Mouse (Mus musculus): ENCODE measurements around the gene Ntn5.

The Ntn5 gene

DNA sequence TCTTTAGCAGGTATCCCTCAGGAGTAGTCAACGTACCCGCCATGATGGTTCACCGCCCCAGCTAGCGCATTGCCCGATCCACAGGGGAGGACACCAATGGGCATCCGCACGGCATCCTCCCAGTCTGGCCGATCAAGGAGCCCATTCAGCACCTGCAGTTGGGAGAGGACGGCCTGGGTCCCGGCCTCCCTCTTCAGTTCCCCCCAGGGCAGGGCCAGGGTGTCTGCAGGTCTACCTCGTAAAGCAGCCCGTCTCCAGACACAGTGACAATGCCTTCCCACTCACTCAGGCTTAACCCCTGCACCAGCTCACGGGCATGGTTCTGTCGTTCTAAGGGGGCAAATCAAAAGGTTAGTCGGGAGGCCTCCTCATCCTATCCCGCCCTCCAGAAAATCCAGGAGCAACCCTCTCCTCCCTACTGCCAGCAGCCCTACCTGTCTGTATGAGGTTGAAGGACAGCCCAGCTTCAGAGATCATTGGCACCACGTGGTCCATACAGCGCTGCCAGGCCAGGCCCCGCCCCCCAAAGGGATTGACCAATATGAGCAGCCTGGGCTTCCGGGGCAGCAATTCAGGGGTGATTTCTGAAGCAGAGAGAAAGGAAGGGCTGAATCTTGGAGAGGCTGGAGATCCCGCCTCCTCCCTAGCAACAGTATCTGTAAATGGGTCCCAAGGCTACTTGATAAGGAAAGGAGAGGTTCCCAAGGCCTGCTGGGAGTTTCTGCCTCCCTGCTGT is 28.4 kb downstream of the Ntn5 start:
- peak; percentile 79 for DNase-seq (ENCODE audit: low spot score)

DNA sequence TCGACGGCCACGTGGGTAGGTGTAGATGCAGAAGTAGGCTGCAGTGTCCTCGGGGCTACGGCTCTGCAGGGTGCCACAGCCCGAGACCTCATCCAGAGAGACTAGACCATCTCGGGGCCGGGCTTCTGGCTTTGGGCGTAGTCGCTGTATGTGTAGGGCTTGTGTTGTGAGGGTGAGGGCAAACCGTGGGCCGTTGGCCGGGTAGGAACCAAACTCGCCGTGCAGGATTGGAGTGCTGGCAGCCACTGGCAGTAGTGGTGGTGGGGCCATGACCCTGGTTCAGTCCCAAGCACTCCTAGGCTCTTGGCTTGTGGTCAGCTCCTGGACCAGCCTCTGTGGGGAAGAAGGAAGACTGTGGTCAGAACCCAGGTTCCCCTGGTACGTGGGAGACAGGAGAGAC is 29.6 kb downstream of the Ntn5 start:
- no peak for DNase-seq (ENCODE audit: low spot score)

DNA sequence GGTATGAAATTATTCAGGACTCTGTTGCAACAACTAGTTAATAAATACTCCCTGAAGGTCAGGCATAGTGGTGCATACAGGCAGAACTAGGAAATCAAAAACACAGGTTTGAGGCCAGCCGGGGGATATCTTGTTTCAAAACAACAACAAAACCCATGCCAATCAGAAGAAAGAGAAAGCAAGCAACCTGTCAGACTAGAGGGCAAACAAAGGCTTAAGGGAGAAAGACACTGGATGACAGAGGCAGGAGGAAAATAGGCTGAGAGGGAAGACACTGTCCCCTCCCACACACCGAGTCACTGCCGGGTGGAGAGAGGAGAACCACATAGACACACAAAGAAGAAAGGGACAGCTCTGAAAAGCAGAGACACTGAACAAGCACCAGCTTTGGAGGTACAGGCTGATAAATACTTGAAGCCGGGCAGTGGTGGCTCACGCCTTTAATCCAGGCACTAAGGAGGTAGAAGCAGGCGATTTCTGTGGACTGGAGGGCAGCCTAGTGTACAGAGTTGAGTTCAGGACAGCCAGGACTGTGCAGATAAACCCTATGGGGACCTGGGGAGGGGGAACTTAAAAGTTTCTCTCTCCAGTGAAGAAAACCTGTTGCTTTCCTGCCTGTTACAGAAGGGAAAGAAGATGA is 30.2 kb downstream of the Ntn5 start:
- no peak for DNase-seq (ENCODE audit: low spot score)

DNA sequence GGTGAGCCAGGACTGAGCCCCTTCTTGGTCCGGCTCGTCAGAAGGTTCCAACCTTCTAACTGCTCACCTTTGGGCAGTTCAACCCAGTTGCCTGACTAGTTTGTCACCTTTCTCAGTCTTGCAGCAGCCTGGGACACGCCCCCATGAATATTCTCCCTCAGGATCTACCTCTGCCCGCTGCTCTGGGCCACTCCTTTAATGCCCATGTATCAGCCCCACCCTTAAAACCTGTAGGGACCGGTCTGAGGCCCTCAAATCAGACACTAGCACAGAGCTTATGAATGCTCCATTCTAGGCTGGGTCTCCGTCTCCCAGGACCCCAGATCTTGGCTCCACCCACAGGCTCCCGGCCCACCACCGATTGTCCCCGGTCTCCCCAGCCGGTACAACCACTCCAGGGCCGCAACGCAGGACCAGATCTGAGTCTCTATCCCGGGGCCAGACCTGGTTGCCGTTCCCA is 30.8 kb downstream of the Ntn5 start:
- no peak for DNase-seq (ENCODE audit: low spot score)

DNA sequence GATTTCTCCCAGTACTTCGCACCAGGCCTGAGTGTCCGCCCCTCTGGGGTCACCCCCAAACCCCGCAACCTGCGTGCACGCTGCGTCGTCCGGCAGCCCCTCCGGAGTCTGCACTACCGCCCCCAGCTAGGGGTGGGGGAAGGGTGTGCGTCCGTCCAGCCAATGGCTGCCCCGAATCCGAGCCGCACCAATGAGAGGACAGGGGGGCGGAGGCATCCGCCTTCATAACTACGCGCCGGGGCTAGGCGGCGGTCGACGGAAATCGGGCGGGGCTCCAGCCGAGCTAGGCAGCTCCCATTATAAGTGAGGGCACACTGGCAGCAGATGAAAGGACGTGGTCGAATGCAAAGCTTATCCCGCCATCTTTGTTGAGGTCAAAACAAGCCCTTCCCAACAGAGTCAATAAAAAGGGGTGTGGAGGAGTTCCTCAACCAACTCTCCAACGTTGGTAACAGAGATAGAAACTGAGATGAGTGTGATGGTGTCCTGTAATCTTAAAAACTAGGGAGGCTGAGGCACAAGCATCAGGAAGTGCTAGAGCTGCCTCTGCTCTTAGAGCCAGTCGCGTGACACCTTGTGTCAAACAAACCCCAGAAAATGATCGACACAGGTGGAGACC is 31.4 kb downstream of the Ntn5 start, which contains the start of gene Rpl18:
TSS of gene Rpl18 (plus strand) at position 368 of the 619 bp plus-strand sequence.
- peak; percentile 97 for DNase-seq (ENCODE audit: low spot score)

DNA sequence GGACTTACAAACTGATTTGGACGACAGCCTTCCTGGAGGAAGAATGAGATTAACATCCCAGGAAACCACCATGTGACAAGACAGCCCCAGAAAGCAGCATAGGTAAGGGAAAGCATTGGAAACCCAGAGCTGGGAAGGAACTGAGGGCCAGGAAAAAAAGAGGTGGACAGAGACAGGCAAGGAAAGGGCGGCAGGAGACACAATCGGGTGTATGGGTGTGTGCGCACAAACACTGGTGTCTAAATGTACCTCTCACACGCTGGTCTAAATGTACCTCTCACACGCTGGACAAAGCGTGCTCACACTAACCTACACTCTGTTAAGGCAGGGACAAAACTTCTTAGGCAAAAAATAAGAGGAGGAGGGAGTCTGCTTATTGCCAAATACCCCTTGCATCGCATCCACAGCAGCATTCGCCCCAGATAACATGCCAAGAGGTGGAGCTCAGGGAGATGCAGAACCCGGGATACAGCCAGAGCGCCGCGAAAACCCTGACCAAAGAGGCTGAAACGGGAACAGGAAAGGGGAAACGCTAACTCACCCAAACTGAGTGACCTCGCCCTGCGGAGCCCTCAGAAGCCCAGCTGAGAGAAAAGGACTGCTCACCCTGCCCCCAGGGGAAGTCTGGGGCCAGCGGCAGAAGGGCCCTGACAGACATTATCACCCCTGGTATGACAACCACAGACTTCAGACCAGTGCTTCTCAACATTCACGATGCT is 32.1 kb downstream of the Ntn5 start:
- DNase-seq (ENCODE audit: low spot score): no peak

DNA sequence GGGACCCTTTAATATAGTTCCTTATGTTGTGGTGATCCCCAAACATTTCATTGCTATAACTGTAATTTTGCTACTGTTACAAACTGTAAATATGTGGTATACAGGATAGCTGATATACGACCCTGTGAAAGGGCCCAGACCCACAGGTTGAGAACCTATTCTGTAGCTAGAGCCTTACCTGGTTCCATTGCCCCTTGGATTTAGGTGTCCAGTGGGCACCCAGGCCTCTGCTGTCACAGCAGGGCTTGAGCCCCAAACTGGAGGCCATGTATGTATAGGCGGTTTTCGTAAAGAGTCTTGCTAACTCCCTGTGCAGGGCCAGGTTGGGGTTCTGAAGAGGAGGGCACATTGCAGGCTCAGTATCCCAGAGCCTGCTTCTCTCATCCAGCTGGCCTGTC is 32.6 kb downstream of the Ntn5 start:
- DNase-seq (ENCODE audit: low spot score): no peak

DNA sequence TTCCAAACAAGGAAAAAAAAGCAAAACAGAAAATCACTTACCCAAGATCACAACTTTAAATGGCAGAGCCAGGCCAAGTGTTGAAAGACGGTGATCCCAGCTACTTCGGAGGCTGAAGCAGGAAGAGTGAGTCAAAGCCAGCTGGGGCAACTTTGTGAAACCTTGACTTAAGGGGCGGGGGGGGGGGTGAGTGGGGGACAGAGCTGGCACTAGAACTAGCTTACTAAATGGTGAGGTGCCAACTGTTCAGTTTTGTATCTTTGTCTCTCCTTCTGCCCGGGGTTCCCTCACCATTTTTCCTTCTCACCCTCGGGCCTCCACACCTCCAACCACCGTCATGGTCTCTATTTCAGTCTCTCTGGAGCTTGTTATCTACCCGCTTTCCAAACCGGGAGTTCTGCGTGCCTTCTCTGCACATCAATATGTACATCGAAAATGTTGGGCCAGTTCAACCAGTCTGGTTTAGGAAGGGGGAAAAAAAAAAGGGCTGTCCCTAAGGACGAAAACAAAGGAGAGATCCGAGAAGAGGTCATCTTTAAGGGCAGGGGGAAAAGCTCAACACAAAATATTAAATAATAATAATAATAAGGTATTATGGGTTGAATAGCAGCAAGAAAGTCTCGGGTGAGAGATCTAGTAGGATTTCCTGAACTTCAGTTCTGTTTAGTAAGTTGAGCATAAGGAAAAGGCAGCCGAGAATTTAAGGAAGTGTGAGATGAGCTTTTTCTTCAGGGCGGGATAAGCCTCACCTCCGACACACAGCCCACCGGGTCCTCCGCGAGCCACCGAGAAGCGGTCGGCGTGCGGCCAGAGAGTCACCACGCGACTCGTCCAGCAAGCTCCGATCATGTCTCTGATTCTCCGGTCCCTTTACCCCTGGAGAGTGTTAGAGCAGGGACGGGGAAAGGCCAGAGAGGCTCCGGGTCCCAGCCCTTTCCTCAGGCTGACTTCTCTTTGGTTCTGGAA is 33.4 kb downstream of the Ntn5 start:
- DNase-seq (ENCODE audit: low spot score): no peak

DNA sequence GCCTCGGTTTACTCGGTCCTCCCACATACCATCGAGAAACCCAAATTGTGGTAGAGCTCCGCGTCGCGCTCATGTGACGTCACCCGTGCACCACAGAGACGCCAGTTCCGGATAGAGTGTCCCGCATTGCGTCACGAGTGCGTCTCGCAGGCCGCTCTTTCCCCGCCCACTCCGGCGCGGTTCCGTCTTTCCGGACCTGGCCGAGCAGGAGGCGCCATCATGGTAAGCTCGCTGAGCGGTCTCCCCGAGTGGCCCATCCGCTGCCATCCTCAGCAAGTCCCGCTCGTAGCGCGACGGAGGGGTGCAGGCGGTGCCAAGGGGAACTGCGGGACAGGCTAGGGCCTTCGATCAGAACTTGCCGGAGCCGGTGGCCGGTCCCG is 34.1 kb downstream of the Ntn5 start, which contains the start of gene Sphk2:
TSS of gene Sphk2 (minus strand) at position 85 of the 380 bp plus-strand sequence.
- peak; percentile 94 for DNase-seq (ENCODE audit: low spot score)

DNA sequence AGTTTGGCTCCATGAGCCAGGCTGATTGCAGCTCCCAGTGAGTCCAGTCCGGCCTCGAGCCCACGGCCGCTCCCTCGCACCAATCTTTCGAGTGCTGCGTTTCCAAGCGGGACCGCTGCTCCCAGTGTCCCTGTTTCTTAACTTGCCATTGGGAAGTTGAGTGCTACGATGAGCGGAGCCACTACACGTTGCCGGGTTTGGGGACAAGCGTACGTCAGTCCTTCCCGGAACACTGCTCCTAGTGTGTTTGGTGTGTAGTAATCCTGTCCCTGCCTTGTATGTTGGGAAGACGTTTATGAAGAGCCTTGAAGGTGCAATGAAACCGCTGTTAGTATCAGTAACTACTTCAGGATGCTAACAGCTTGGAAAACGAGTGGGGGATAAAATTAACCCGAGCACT is 34.5 kb downstream of the Ntn5 start:
- DNase-seq (ENCODE audit: low spot score): no peak

DNA sequence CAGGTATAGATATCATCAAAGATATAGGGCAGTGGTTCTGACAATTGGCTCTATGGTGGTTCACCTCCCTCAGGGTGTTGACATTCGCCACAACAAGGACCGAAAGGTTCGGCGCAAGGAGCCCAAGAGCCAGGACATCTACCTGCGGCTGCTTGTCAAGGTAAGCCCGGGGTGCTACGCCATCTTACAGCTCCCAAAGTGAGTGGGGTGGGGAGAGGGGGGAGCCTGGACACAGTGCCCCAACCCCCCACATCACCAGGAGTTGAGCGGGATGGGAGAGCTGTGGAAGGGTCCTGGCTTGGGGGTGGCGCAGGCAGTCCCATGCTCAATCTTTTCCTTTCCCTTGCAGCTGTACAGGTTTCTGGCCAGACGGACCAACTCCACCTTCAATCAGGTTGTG is 35.4 kb downstream of the Ntn5 start:
- DNase-seq (ENCODE audit: low spot score): no peak

DNA sequence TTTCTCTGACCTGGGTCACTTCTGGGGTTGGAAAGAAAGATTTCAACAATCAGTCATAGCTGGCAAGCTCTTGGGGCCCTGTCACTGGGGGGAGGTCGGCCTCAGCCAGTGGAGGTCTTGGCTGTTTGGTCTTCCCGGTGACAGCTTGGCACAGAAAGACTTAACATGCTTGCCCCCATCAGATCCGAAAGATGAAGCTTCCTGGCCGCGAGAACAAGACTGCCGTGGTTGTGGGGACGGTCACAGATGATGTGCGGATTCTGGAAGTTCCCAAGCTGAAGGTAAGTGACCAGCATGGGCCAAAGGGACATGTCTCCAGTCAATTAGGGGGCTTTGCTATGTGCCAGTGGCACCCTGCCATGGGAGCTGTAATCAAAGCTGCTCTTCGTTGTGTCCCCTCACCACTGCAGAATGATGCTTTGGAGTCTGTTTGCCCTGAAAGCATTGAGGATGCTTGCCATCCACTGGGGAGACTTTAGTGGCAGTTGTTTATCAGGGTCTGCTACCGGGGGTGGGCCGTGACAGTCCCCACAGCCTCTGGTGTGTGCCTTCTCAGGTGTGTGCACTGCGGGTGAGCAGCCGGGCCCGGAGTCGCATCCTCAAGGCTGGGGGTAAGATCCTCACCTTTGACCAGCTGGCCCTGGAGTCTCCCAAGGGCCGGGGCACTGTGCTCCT is 36.1 kb downstream of the Ntn5 start:
- no peak for DNase-seq (ENCODE audit: low spot score)

DNA sequence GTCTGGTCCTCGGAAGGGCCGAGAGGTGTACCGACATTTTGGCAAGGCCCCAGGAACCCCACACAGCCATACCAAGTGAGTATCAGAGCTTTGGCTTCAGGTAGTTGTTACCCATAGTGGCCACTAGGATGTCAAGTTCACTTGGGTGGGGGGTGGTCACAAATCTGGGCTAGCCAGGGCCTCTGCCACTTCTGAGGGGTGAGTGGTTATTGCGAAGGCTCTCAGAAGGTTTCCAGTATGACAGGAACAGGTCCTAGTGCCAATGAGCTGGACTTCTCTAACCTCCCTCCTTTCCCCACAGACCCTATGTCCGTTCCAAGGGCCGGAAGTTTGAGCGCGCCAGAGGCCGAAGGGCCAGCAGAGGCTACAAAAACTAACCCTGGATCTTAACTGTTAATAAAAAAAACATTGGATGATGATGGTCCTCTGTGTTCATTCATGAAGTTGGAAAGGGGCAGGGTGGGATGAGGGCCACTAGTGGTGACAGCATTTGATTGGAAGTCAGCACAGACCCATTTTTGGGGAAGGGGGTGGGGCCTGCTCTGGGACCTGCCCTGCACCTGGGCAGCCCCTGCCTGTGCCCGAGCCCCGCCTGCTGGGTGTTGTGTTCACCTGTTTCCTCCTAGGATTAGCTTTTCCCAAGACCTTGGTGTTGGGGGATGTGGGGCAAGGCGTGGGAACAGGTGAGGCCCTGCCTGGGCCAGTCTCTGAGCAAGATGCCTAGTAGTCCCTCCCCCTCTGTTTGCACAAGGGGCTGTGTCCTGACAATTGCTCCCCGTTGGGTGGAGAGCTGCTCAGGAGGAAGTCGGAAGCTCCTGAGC is 36.8 kb downstream of the Ntn5 start, which contains the start of gene Fam83e:
TSS of gene Fam83e (plus strand) at position 800 of the 821 bp plus-strand sequence.
- DNase-seq (ENCODE audit: low spot score): no peak

DNA sequence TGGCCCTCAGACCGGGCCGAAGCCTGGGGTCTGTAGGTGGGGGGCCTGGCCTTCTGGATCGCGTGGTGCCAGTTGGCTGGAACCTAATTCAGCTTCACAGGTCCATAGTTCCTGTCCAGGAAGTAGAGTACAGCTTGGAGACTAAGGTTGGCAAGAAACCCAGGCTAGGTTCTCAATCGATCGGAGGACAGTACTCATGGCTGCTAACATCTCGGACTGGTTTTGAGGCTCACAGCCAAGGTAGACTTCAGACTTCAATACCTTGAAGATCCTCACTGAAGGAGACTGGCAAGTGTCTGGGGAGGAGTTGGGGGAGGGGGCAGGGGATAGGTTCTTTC is 37.4 kb downstream of the Ntn5 start:
- no peak for DNase-seq (ENCODE audit: low spot score)

DNA sequence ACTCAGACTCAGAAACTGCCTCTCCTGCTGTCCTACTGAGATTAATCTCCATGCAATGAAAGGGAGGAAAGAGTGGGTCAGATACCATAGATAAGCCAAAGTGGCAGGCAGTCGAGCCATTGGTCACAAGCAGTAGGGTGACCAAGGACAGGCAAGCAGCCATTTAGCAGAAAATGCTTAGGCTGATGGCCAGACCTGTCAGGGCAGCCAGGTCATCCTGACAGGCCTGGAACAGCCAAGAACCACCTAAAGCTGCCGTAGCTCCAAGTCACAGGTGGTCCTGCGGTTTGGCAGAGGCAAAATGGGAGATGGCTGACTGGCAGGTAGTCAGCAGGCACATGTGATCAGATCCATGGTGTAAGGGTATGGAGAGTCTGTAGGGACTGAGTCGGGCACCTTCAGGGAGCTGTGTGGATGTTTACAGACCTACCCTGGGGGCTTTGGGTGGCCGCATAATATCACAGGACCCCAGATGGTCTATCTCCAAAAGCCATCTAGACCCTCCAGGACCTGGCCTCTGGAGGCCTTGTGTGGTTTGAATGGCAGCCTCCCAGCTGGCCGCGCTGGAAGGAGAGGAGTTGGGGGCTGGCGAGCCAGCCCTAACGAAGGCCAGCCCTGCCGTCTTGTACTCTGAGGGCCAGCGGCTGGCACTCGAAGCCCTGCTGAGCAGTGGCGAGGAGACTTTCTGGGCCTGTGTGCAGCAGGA is 38.0 kb downstream of the Ntn5 start:
- no peak for DNase-seq (ENCODE audit: low spot score)

DNA sequence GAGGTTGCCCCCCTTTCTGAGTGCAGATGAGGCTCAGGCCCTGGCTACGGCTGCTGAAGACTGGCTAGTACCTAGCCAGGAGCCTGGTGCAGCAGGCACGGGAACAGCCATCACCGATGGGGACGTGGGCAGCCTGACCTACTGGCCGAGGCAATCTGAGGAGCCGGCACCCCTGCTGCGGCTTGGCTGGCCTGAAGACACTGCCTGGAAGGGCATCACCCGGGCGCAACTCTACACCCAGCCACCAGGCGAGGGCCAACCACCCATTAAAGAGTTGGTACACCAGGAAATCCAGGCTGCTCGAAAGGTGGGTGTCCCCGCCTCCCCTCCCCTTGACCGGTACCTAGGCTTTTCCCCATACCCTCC is 38.5 kb downstream of the Ntn5 start:
- DNase-seq (ENCODE audit: low spot score): no peak

DNA sequence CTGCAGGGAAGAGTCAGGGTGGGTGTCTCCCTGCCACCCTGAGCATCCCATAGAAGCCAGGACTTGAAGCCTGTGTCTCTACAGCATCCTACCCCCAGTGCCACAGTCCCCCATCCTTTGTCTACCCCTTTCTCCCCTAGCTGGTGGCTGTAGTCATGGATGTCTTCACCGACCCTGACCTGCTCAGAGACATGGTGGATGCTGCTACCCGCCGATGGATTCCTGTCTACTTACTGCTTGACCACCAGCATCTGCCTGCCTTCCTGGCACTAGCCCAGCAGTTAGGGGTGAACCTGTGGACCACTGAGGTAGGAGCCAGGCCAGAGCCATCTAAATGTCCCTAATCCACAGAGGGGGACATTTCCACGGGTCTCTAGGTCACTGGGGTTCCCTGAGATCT is 39.5 kb downstream of the Ntn5 start:
- DNase-seq (ENCODE audit: low spot score): no peak

DNA sequence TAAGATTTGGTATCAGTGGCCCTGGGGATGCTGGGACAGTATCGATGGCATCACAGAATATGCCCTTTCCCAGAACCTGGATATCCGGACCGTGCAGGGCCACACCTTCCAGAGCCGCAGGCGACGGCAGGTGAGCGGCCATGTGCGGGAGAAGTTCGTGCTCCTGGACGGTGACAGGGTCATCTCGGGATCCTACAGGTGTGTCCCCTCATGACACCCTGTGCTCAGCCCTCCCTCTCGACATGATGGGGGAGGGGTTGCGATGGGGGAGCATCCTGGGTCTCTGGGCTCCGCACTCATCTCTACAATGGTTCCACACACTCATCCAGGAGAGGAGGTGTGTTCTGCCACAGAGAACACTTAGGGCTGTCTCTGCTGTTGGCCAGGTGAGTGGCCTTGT is 40.0 kb downstream of the Ntn5 start:
- no peak for DNase-seq (ENCODE audit: low spot score)

DNA sequence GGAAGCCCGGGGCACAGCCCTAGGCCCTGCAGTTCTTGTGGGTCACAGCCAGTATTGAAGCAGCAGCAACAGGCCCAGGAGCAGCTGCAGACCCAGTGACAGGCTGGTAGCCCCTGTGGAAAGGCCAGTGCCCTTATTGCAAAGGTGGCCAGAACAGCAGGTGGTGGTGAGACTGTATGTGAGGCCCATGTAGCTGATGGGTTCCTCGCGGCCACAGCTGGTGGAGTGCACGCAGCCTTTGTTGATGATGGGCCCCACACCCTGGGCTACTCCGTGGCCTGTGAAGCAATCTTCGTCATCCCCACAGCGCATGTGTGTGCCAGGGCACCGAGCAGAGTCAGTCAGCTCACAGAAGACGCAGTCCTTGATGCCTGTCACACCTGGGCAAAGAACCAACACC is 41.3 kb downstream of the Ntn5 start:
- no peak for DNase-seq (ENCODE audit: low spot score)

Data from yolk sac, embryonic 10.5 days (tissue).